Mouse (Mus musculus) bone marrow macrophage, adult 2 months (primary cell): ENCODE results near the gene Tecpr1. TPM values are rescaled to one million over a fixed set of nuclear protein-coding genes. Genes with fewer than 3 reads are reported as not detected.

Experiments
- H3K27ac ChIP-seq: 2 replicates; pipeline ENCODE4 v1.5.1; 2012; ENCODE audit warnings: low read depth, low read length; ENCODE audit not compliant: insufficient read depth
- H3K4me1 ChIP-seq: 2 replicates; pipeline ENCODE4 v1.6.1; 2012; ENCODE audit warnings: low read length; ENCODE audit not compliant: control insufficient read depth, insufficient read depth
- H3K4me3 ChIP-seq: 2 replicates; pipeline ENCODE4 v1.5.1; 2012; ENCODE audit warnings: mild to moderate bottlenecking, low read length, moderate library complexity; ENCODE audit not compliant: insufficient read depth
- CTCF ChIP-seq: IDR thresholded peaks from 2 replicates; pipeline ENCODE4 v1.5.1; 2012; ENCODE audit warnings: low read depth, mild to moderate bottlenecking, low read length, moderate library complexity
- POLR2A ChIP-seq: IDR thresholded peaks from 2 replicates; pipeline ENCODE4 v1.6.1; 2012; ENCODE audit warnings: mild to moderate bottlenecking, low read depth, low read length, borderline replicate concordance
- polyA plus RNA-seq: library from polyadenylated mRNA; stranded (reverse); fragments of >200 nt; gene quantifications from 2 replicates; pipeline ENCODE4 v1.2.4, GENCODE M21; 2012; ENCODE audit not compliant: missing spikeins, insufficient read depth, insufficient read length

Tecpr1 gene
- polyA plus RNA-seq, 1 experiment, result 50.7 TPM

DNA sequence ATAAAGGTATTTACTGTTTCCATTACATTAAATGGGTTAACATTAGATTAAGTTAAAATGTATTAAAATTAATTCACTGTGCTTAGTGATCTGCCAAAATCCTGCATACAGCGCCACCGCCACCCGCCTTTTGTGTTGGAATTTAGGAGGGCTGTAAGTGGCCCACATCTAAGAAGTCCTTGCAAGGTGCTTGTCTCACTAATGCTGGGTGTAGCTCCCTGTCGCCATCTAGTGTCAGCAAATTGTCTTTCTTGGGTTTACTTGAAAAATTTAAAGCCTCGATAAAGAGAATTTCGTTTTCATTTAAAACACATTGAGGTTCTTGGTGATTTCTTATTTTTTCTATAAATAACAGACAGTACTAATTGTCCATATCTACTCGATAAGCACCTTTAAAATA, 68.9 kb downstream of the Tecpr1 start:
- TF ChIP-seq CTCF (no peak), POLR2A (no peak)
- no peak overlapping the region for H3K4me3 ChIP-seq
- H3K4me1 ChIP-seq, result 0 out of 2 replicates have a peak, but pooled peaks cover 2% of the 10 kb centered on the region
- H3K27ac ChIP-seq, result no peak overlapping the region

DNA sequence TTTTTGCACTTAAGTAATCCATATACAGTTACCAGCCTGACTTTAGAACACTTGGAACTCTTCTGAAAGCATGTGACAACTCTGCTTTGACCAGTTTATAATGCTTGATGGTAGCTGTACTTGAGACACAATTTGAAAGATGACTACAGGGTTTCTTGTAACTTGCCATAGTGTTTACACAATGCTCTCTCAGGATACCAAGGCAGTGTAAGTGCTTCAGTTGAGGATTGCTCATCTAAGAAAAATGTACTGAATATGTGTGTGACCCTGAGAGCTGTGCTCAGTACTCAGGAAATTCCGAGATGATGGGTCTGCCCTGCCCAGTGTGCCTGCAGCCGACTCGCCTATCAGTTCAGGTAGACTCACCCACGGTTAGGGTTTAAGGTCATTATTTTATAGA, 72.1 kb downstream of the Tecpr1 start:
- no peak for TF ChIP-seq POLR2A
- no peak for TF ChIP-seq CTCF
- no peaks in the 10 kb centered on the region for H3K4me1 ChIP-seq
- H3K27ac ChIP-seq, result no peak overlapping the region
- H3K4me3 ChIP-seq, result no peak overlapping the region

DNA sequence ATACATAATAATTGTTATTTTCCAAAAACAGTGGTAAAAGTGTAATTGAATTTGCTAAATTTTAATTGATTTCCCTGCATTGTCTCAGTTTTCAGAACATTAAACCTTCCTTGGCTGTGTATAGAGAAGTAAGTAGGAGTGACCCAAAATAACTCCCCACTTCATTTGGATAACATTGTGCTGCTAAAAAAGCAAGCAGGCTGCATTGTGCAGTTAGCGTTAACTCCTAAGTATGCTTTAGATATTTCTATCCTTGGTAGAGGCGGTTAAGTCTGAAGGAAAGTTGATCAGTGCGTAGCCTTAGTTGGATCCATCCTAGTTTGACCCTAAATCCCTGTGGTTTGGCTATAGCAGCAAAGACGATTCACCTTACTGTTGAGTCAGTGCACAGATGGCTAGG, 73.9 kb downstream of the Tecpr1 start:
- Histone ChIP-seq H3K4me3 (no peak overlapping the region), H3K4me1 (no peaks in the 10 kb centered on the region), H3K27ac (no peak overlapping the region)
- no peak for TF ChIP-seq POLR2A
- no peak for TF ChIP-seq CTCF

DNA sequence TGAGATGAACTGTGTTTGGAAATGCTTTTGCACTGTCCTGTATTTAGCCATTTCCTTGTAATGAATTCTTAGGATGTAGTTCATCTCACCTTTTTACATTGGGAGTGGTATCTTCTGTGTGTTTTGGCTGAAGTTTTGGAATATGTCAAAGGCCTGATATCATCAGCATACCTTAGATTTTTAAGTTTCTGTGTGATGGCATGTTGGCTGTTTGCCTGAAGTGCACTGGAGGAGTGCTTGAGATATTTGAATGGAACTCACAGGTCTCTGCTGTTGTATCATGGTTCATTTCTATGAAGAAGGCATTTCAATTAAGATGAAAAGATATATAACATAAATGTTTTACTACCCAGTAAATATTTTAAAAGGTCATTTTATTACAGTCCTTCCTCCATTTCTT, 76.5 kb downstream of the Tecpr1 start:
- TF ChIP-seq POLR2A (no peak), CTCF (no peak)
- H3K4me1 ChIP-seq, result no peaks in the 10 kb centered on the region
- H3K4me3 ChIP-seq, result no peak overlapping the region

More for the DNA sequence above, 76.5 kb downstream of the Tecpr1 start:
- no peak overlapping the region for H3K27ac ChIP-seq

Other genes with a start within 250 kb of the Tecpr1 start
- gene Ccz1, start 208.7 kb downstream of the Tecpr1 start, polyA plus RNA-seq, result 65.0 and 71.9 TPM in 2 replicates
- gene Ocm, start 196.9 kb downstream of the Tecpr1 start, polyA plus RNA-seq, result not detected in 2 replicates
- 2.9 and 3.8 TPM in 2 replicates for gene Lmtk2, start 123.2 kb downstream of the Tecpr1 start, polyA plus RNA-seq
- not detected in 2 replicates for gene Bhlha15, start 33.3 kb downstream of the Tecpr1 start, polyA plus RNA-seq
- gene Bri3, start 20.8 kb upstream of the Tecpr1 start, polyA plus RNA-seq, result 521 and 566 TPM in 2 replicates
- gene Baiap2l1, start 134.5 kb upstream of the Tecpr1 start, polyA plus RNA-seq, result not detected in 2 replicates